In the genomic region with DNA sequence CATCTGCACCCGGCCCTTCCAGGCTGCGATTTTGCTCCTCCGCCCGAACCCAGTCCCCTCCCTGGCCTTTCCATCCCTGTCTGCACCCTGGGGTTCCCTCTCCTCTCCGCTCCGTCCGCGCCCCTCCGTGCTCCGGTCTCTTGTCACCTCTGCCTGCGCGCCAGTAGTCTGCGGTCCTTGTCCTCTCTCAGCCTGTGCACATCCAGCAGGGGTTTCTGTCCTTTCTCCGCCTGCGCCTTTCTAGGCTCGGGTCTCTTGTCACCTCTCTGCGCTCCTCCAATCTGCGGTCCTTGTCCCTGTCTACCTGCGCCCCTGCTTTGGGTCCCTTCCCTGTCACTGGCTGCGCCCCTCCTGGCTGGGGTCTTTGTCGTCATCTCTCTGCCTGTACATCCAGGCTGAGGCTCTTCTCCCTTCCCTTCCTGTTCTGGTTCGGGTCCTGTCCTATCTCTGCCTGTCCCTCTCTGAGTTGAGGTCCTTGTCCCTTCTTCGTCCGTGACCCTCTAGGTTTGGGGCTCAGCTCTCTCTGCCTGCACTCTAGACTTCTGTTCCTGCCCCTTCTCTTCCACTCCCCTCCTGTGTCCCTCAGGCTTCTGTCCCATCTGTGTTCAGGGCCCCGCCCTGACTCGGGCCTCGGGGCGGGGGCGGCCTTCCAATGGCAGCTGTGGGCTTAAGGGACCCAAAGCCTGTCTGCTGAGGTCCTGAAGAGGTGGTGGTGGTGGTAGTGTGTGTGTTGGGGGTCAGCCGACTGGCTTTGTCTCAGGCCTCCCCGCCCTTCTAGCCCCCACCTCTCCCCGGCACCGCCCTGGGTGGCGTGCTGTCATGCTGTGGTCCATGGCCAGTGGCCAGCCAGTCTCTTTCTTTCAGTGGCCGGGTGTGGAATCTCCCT, we compare ENCODE assay signal across 8 mouse cellular contexts. TPM values are rescaled to one million over a fixed set of nuclear protein-coding genes. Genes with fewer than 3 reads are reported as not detected.
DNase-seq lines count a peak whose midpoint lies in the region; ATAC-seq and TF ChIP-seq lines count a peak whose summit lies in the region.

No protein-coding gene starts in this region.

- H3ac ChIP-seq in myocyte (ENCODE audit: control insufficient read depth, insufficient read length), result peak overlapping the region; percentile 87

- peak overlapping the region; percentile 79 for H3K4me3 ChIP-seq in intestine, postnatal 0 days (ENCODE audit: low read depth, low read length)
- peak overlapping the region; percentile 79 to 91 for H3K4me3 ChIP-seq in liver, embryonic 14.5 days (ENCODE audit: insufficient read depth in 1 of 2, low read depth in 2 of 2, low read length in 2 of 2)
- H3K4me3 ChIP-seq in myocyte, result peak overlapping the region; percentile 87

- H3K9me3 ChIP-seq in intestine, postnatal 0 days (ENCODE audit: control insufficient read depth), result no peaks in the 10 kb centered on the region
- H3K9me3 ChIP-seq in liver, embryonic 14.5 days (ENCODE audit: control insufficient read depth, low read length), result no peaks in the 10 kb centered on the region

- TF ChIP-seq EP300 in liver, embryonic 14.5 days (IDR thresholded peaks at IDR 0.05; ENCODE audit: low read depth), result no peak

- peaks cover 54% of the 10 kb centered on the region for H3K79me2 ChIP-seq in myocyte (ENCODE audit: control insufficient read depth, insufficient read depth)

- peak overlapping the region; percentile 85 for H3K9ac ChIP-seq in intestine, postnatal 0 days (ENCODE audit: low read depth, low read length)
- H3K9ac ChIP-seq in liver, embryonic 14.5 days (replicated peaks), result peak overlapping the region; percentile 90

- ATAC-seq in intestine, postnatal 0 days, result peak; percentile 27
- peak; percentile 47 for ATAC-seq in liver, embryonic 14.5 days (ENCODE audit: insufficient read depth)

- peak overlapping the region; percentile 100 for H3K4me2 ChIP-seq in intestine, postnatal 0 days (replicated peaks; ENCODE audit: low read depth)
- peak overlapping the region; percentile 99 for H3K4me2 ChIP-seq in liver, embryonic 14.5 days (ENCODE audit: low read depth)
- peak overlapping the region; percentile 93 for H3K4me2 ChIP-seq in myocyte (ENCODE audit: low read depth)

- peak; percentile 68 for TF ChIP-seq POLR2A in myocyte (IDR thresholded peaks at IDR 0.05; ENCODE audit: insufficient read length, low read depth)

- TF ChIP-seq CTCF in intestine, postnatal 0 days (IDR thresholded peaks at IDR 0.05; ENCODE audit: low read depth), result no peak
- TF ChIP-seq CTCF in liver, embryonic 14.5 days (IDR thresholded peaks at IDR 0.05; ENCODE audit: low read depth), result no peak

- peak overlapping the region; percentile 84 for H3K27ac ChIP-seq in intestine, postnatal 0 days (ENCODE audit: low read depth, low read length)
- peak overlapping the region; percentile 27 for H3K27ac ChIP-seq in liver, embryonic 14.5 days

- peaks cover 17% of the 10 kb centered on the region; the same call in 1 of the 2 replicates for H3K36me3 ChIP-seq in intestine, postnatal 0 days (ENCODE audit: control insufficient read depth, insufficient read depth)
- no peaks in the 10 kb centered on the region for H3K36me3 ChIP-seq in liver, embryonic 14.5 days (replicated peaks; ENCODE audit: control insufficient read depth, insufficient read depth, low read depth)
- H3K36me3 ChIP-seq in myocyte (ENCODE audit: control insufficient read depth, insufficient read depth), result no peaks in the 10 kb centered on the region

- H3K4me1 ChIP-seq in intestine, postnatal 0 days (replicated peaks; ENCODE audit: control insufficient read depth, insufficient read depth, low read length), result peaks cover 4% of the 10 kb centered on the region; the same call in 1 of the 2 replicates
- H3K4me1 ChIP-seq in liver, embryonic 14.5 days (replicated peaks; ENCODE audit: control insufficient read depth in 2 of 2, insufficient read depth in 2 of 2, low read length in 1 of 2), result peaks cover 17% of the 10 kb centered on the region in 2 experiments

- no peaks in the 10 kb centered on the region for H3K27me3 ChIP-seq in intestine, postnatal 0 days (replicated peaks; ENCODE audit: control insufficient read depth, insufficient read depth, low read length)
- H3K27me3 ChIP-seq in liver, embryonic 14.5 days (ENCODE audit: control insufficient read depth, insufficient read depth, low read length), result no peaks in the 10 kb centered on the region
- H3K27me3 ChIP-seq in myocyte (ENCODE audit: control insufficient read depth, insufficient read depth, insufficient read length), result no peaks in the 10 kb centered on the region

- WGBS in intestine, postnatal 0 days, result 2% methylated on average over 35 of the region's 35 CpGs
- WGBS in liver, embryonic 14.5 days (ENCODE audit: insufficient replicate concordance), result 8% methylated on average over 35 of the region's 35 CpGs

- DNase-seq in CD4-positive, CD25-positive, alpha-beta regulatory T cell, adult 2 months (ENCODE audit: low read depth, low spot score), result peak; percentile 25
- peak; percentile 48 for DNase-seq in adipocyte (ENCODE audit: low spot score)
- peak; percentile 54 for DNase-seq in embryo, embryonic 11 days
- DNase-seq in heart, adult 18-20 months, result peak; percentile 86 to 89
- DNase-seq in liver, embryonic 14.5 days (ENCODE audit: low read depth in 3 of 3, low spot score in 3 of 3), result no peak
- DNase-seq in urinary bladder, postnatal 25 days (ENCODE audit: low spot score), result peak; percentile 47

TF ChIP-seq in myocyte, 11 proteins besides CTCF, POLR2A, EP300 and RAD21:
- TF ChIP-seq MYOD1 (IDR thresholded peaks at IDR 0.05; ENCODE audit: control insufficient read depth in 1 of 3, insufficient read length in 2 of 3, low read depth in 2 of 3), result peak in 2 of 3 experiments; percentile 7 to 64
- no peak for TF ChIP-seq TCF12 (IDR thresholded peaks at IDR 0.05; ENCODE audit: insufficient read depth, poor library complexity, severe bottlenecking)
- peak in 2 of 3 experiments; percentile 9 to 84 for TF ChIP-seq MYOG (IDR thresholded peaks at IDR 0.05; ENCODE audit: control insufficient read depth in 1 of 3, insufficient read depth in 1 of 3, insufficient read length in 2 of 3, low read depth in 2 of 3)
- no peak for TF ChIP-seq SRF (IDR thresholded peaks at IDR 0.05; ENCODE audit: control insufficient read depth, insufficient read length, low read depth)
- peak; percentile 69 for TF ChIP-seq POLR2AphosphoS2 (IDR thresholded peaks at IDR 0.05; ENCODE audit: insufficient read length, low read depth)

RNA-seq across cellular contexts. Expression of gene Klc1, which starts 0.8 kb away (rescaled TPM):
- total RNA-seq in heart, adult 18-20 months (2021), result 10 to 100 TPM; 77.1 to 83.0 TPM
- 42.9 and 45.7 TPM in 2 replicates for polyA plus RNA-seq in intestine, postnatal 0 days (2015; fragmentation: Nextera tagmentation; extraction: Ambion mirVana)
- polyA plus RNA-seq in liver, embryonic 14.5 days (2012; rRNA removed), result 11.3 and 16.3 TPM in 2 replicates
- polyA plus RNA-seq in liver, embryonic 14.5 days (2014; fragmentation: Nextera tagmentation; extraction: Ambion mirVana), result 14.3 and 17.2 TPM in 2 replicates
- 252 TPM for polyA plus RNA-seq in myocyte (2012; fragmentation: generic; extraction: Trizol)

RNA-seq across cellular contexts. Expression of gene Apopt1, which starts 46.4 kb away (rescaled TPM):
- total RNA-seq in heart, adult 18-20 months (2021), result 10 to 100 TPM; 33.9 to 36.8 TPM
- polyA plus RNA-seq in intestine, postnatal 0 days (2015; fragmentation: Nextera tagmentation; extraction: Ambion mirVana), result 42.6 and 44.8 TPM in 2 replicates
- polyA plus RNA-seq in liver, embryonic 14.5 days (2012; rRNA removed), result 7.5 and 13.4 TPM in 2 replicates
- 19.3 and 20.0 TPM in 2 replicates for polyA plus RNA-seq in liver, embryonic 14.5 days (2014; fragmentation: Nextera tagmentation; extraction: Ambion mirVana)
- polyA plus RNA-seq in myocyte (2012; fragmentation: generic; extraction: Trizol), result 54.6 TPM

RNA-seq across cellular contexts. Expression of gene Bag5, which starts 46.4 kb away (rescaled TPM):
- total RNA-seq in heart, adult 18-20 months (2021), result 10 to 100 TPM; 19.7 to 26.3 TPM
- polyA plus RNA-seq in intestine, postnatal 0 days (2015; fragmentation: Nextera tagmentation; extraction: Ambion mirVana), result 29.6 and 32.1 TPM in 2 replicates
- polyA plus RNA-seq in liver, embryonic 14.5 days (2012; rRNA removed), result 5.5 and 9.8 TPM in 2 replicates
- polyA plus RNA-seq in liver, embryonic 14.5 days (2014; fragmentation: Nextera tagmentation; extraction: Ambion mirVana), result 15.2 and 15.5 TPM in 2 replicates
- polyA plus RNA-seq in myocyte (2012; fragmentation: generic; extraction: Trizol), result 20.3 TPM

RNA-seq across cellular contexts. Expression of gene Xrcc3, which starts 54.3 kb away (rescaled TPM):
- 1 to 10 TPM in 1 of 2 experiments, under 1 TPM in 1; 0.72 to 1.6 TPM for total RNA-seq in heart, adult 18-20 months (2021)
- 3.4 and 6.1 TPM in 2 replicates for polyA plus RNA-seq in intestine, postnatal 0 days (2015; fragmentation: Nextera tagmentation; extraction: Ambion mirVana)
- polyA plus RNA-seq in liver, embryonic 14.5 days (2012; rRNA removed), result 11.7 and 15.5 TPM in 2 replicates
- 6.6 and 7.5 TPM in 2 replicates for polyA plus RNA-seq in liver, embryonic 14.5 days (2014; fragmentation: Nextera tagmentation; extraction: Ambion mirVana)
- polyA plus RNA-seq in myocyte (2012; fragmentation: generic; extraction: Trizol), result 4.9 TPM

RNA-seq across cellular contexts. Expression of gene Zfyve21, which starts 54.6 kb away (rescaled TPM):
- 10 to 100 TPM; 71.6 to 77.3 TPM for total RNA-seq in heart, adult 18-20 months (2021)
- polyA plus RNA-seq in intestine, postnatal 0 days (2015; fragmentation: Nextera tagmentation; extraction: Ambion mirVana), result 104 and 107 TPM in 2 replicates
- polyA plus RNA-seq in liver, embryonic 14.5 days (2012; rRNA removed), result 35.3 and 38.4 TPM in 2 replicates
- polyA plus RNA-seq in liver, embryonic 14.5 days (2014; fragmentation: Nextera tagmentation; extraction: Ambion mirVana), result 52.0 and 54.5 TPM in 2 replicates
- polyA plus RNA-seq in myocyte (2012; fragmentation: generic; extraction: Trizol), result 77.7 TPM

Comparison
In these comparisons a context has a peak if more than half of its experiments do, and no peak if none do; other contexts are left out.
1. DNase-seq: peak in CD4-positive, CD25-positive, alpha-beta regulatory T cell, adult 2 months (single experiment), adipocyte (single experiment), embryo, embryonic 11 days (single experiment), heart, adult 18-20 months (2 of 2) and urinary bladder, postnatal 25 days (single experiment); none in liver, embryonic 14.5 days (0 of 3).
2. Peak in every context shown above with its lines, with median percentiles within 50 percentile points of each other: H3K4me2 ChIP-seq and H3K4me3 ChIP-seq.